ENCODE assay signal across 8 mouse cellular contexts in the genomic region with DNA sequence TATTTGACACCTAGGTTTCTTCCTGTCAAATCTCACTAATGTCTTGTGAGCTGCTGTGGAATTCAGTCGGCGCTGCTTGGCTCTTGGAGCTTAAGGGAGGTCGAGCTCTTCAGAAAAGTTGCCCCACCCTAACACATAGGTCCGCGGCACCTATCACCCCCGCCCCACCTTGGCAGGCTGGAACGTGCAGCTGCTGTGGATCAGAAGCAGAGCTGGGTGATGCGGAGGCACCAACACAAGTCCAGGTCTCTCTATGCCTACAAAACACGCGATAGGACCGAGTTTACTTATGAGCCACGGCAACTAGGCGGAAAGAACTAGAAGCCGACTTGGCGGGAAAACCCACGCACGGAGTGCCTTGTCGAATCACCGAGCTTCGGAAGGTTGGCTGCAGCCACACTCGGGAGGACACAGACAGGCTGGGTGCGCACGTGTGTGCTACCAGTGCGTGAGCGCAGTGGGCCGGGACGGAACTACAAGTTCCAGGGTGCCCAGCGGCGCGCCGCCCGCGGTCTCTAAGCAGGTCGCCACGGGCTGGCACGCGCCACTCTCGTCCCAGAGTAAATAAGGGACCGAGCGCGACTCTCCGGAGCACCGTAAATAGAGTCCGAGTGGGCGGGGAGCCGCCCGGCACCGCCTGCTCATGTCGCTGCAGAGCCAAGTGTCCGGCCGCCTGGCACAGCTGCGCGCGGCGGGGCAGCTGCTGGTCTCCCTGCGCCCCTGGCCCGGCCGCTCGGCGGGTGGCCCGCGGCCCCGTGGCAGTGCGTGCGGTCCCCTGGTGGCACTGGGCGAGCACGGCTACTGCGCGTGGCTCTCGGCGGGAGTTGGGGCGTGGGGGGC. TPM values are rescaled to one million over a fixed set of nuclear protein-coding genes. Genes with fewer than 3 reads are reported as not detected.
DNase-seq lines count a peak whose midpoint lies in the region; ATAC-seq lines count a peak whose summit lies in the region.

A gene (plus strand): TSS at position 563 of the 840 bp plus-strand sequence.

- H3K36me3 ChIP-seq in hindbrain, embryonic 12.5 days = no peaks in the 10 kb centered on the region

- H3K4me3 ChIP-seq in hindbrain, embryonic 12.5 days = peak within 1 kb of the TSS; percentile 61

- peak; percentile 80 for DNase-seq in NIH3T3 (ENCODE audit: low read depth)
- DNase-seq in cerebellum, adult 9-10 months = peak; percentile 82
- DNase-seq in frontal cortex, postnatal 14 days (ENCODE audit: low spot score in 2 of 2) = peak; percentile 74 to 75
- peak; percentile 74 to 79 for DNase-seq in layer of hippocampus, postnatal 14 days (ENCODE audit: low spot score in 2 of 2)
- DNase-seq in lung, postnatal 10 days = peak; percentile 79
- DNase-seq in retina, postnatal 1 day = peak; percentile 85
- peak; percentile 67 for DNase-seq in urinary bladder, adult 2 months (ENCODE audit: low spot score)

- H3K27me3 ChIP-seq in hindbrain, embryonic 12.5 days = peaks cover 44% of the 10 kb centered on the region

- peak; percentile 79 for ATAC-seq in hindbrain, embryonic 12.5 days (ENCODE audit: low FRiP score)

- H3K9me3 ChIP-seq in hindbrain, embryonic 12.5 days (replicated peaks) = no peaks in the 10 kb centered on the region

- WGBS in hindbrain, embryonic 12.5 days = 2% methylated on average over 68 of the region's 72 CpGs

- H3K9ac ChIP-seq in hindbrain, embryonic 12.5 days = peak within 1 kb of the TSS; percentile 65

- peaks cover 24% of the 10 kb centered on the region for H3K4me1 ChIP-seq in hindbrain, embryonic 12.5 days

- H3K4me2 ChIP-seq in hindbrain, embryonic 12.5 days (replicated peaks) = peak within 1 kb of the TSS; percentile 99

- H3K27ac ChIP-seq in hindbrain, embryonic 12.5 days = no peak within 1 kb of the TSS

RNA-seq across cellular contexts. Expression of the gene that starts here (rescaled TPM):
- 5.6 TPM in 2 replicates for polyA plus RNA-seq in hindbrain, embryonic 12.5 days (2016; fragmentation: Nextera tagmentation; extraction: Ambion mirVana)
- 10 to 100 TPM; 10.3 to 11.6 TPM for total RNA-seq in layer of hippocampus, postnatal 14 days (2021)
- polyA plus RNA-seq in urinary bladder, adult 2 months (2012; rRNA removed) = 23.7 and 26.2 TPM in 2 replicates
